In the genomic region with DNA sequence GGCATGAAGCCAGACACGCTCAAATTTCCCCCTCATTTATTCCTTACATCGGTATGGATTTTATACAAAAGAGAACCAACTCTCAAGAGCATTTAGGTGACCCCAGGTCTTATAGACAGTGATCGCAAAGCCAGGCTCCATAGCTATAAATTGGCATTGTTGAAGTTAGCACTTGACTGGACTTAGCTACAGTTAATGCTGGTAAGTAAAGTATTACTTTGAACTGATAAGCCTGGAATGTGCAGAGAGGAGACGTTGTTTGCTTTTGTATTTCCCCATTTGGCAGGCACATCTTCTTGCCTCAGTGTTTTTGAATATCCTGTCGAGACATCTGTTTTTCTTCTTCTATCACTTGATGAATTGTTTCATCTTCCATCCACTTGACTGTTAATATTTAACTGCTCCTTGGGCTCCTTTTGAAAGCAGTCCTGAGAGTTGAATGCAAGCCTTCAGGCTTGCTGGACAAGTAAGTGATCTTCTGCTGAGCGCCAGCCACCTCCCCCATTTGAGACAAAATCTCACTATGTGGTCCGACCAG, we compare ENCODE assay signal across 11 mouse cellular contexts. TPM values are rescaled to one million over a fixed set of nuclear protein-coding genes. Genes with fewer than 3 reads are reported as not detected.
DNase-seq lines count a peak whose midpoint lies in the region; ATAC-seq and TF ChIP-seq lines count a peak whose summit lies in the region.
"Had no signal": no experiment of that assay in that cellular context is flagged by ENCODE, and none has a peak within 500 bp of the region (broad histone marks: within the 10 kb centered on the region; RNA-seq: fewer than 3 reads in every experiment).

No protein-coding gene starts in this region.

- peak; percentile 1 for DNase-seq in kidney, postnatal 14 days
- DNase-seq in kidney, adult 9 months, result no peak
- peak; percentile 3 for DNase-seq in c-Kit-positive CD71-positive TER-119-positive erythroid progenitor cells, embryonic 14.5 days (ENCODE audit: low spot score)
- DNase-seq in lung, postnatal 36 days, result peak; percentile 58
- no peak for DNase-seq in left cerebral cortex, postnatal 10 days (ENCODE audit: extremely low spot score in 1 of 2, low spot score in 2 of 2)
- DNase-seq: adrenal gland, adult 2 months; cerebellum, adult 9-11 months; right cerebral cortex, postnatal 14 days had no signal

- H3K4me1 ChIP-seq in intestine, postnatal 0 days (replicated peaks; ENCODE audit: control insufficient read depth, insufficient read depth, low read length), result no peaks in the 10 kb centered on the region
- no peaks in the 10 kb centered on the region for H3K4me1 ChIP-seq in midbrain, embryonic 15.5 days

- H3K27ac ChIP-seq in intestine, postnatal 0 days (ENCODE audit: low read depth, low read length), result no peak overlapping the region
- no peak overlapping the region for H3K27ac ChIP-seq in midbrain, embryonic 15.5 days

- H3K9ac ChIP-seq in intestine, postnatal 0 days (ENCODE audit: low read depth, low read length), result no peak overlapping the region
- H3K9ac ChIP-seq in midbrain, embryonic 15.5 days, result no peak overlapping the region

- no peaks in the 10 kb centered on the region for H3K36me3 ChIP-seq in intestine, postnatal 0 days (ENCODE audit: control insufficient read depth, insufficient read depth)
- no peaks in the 10 kb centered on the region for H3K36me3 ChIP-seq in midbrain, embryonic 15.5 days (replicated peaks)

- TF ChIP-seq CTCF in intestine, postnatal 0 days (IDR thresholded peaks at IDR 0.05; ENCODE audit: low read depth), result no peak

- no peaks in the 10 kb centered on the region for H3K9me3 ChIP-seq in intestine, postnatal 0 days (ENCODE audit: control insufficient read depth)
- H3K9me3 ChIP-seq in midbrain, embryonic 15.5 days, result no peaks in the 10 kb centered on the region

- intact Hi-C loops in left cerebral cortex, postnatal 10 days (cut with DNase I), result no loop called here

- H3K4me3 ChIP-seq in intestine, postnatal 0 days (ENCODE audit: low read depth, low read length), result no peak overlapping the region
- no peak overlapping the region for H3K4me3 ChIP-seq in midbrain, embryonic 15.5 days

- H3K4me2 ChIP-seq in intestine, postnatal 0 days (replicated peaks; ENCODE audit: low read depth), result 0 out of 2 replicates have a peak overlapping the region, but pooled peaks have one; percentile 6
- no peak overlapping the region for H3K4me2 ChIP-seq in midbrain, embryonic 15.5 days

- 31% methylated on average over 7 of the region's 7 CpGs for WGBS in intestine, postnatal 0 days
- 74% methylated on average over 7 of the region's 7 CpGs for WGBS in midbrain, embryonic 15.5 days

- no peaks in the 10 kb centered on the region for H3K27me3 ChIP-seq in intestine, postnatal 0 days (replicated peaks; ENCODE audit: control insufficient read depth, insufficient read depth, low read length)
- no peaks in the 10 kb centered on the region for H3K27me3 ChIP-seq in midbrain, embryonic 15.5 days (replicated peaks)
- H3K27me3 ChIP-seq: CH12.LX had no signal

- ATAC-seq in intestine, postnatal 0 days, result no peak
- ATAC-seq in midbrain, embryonic 15.5 days (replicated peaks), result no peak

RNA-seq across cellular contexts. Expression of a gene that starts 32.5 kb away (rescaled TPM):
- polyA plus RNA-seq in intestine, postnatal 0 days (2015; fragmentation: Nextera tagmentation; extraction: Ambion mirVana), result 50.8 and 62.2 TPM in 2 replicates
- 100 to 1,000 TPM in 1 of 2 experiments, 10 to 100 TPM in 1; 90.1 to 101 TPM for total RNA-seq in left cerebral cortex, postnatal 10 days (2021)
- polyA plus RNA-seq in midbrain, embryonic 15.5 days (2015; fragmentation: Nextera tagmentation; extraction: Ambion mirVana), result 181 and 195 TPM in 2 replicates

Comparison
In these comparisons a context has a peak if more than half of its experiments do, and no peak if none do; other contexts are left out.
1. DNase-seq: peak in kidney, postnatal 14 days (single experiment), c-Kit-positive CD71-positive TER-119-positive erythroid progenitor cells, embryonic 14.5 days (single experiment) and lung, postnatal 36 days (single experiment); none in kidney, adult 9 months (single experiment) and left cerebral cortex, postnatal 10 days (0 of 2).